Mouse (Mus musculus): Measurements from ENCODE around the gene 6330409D20Rik.

DNA sequence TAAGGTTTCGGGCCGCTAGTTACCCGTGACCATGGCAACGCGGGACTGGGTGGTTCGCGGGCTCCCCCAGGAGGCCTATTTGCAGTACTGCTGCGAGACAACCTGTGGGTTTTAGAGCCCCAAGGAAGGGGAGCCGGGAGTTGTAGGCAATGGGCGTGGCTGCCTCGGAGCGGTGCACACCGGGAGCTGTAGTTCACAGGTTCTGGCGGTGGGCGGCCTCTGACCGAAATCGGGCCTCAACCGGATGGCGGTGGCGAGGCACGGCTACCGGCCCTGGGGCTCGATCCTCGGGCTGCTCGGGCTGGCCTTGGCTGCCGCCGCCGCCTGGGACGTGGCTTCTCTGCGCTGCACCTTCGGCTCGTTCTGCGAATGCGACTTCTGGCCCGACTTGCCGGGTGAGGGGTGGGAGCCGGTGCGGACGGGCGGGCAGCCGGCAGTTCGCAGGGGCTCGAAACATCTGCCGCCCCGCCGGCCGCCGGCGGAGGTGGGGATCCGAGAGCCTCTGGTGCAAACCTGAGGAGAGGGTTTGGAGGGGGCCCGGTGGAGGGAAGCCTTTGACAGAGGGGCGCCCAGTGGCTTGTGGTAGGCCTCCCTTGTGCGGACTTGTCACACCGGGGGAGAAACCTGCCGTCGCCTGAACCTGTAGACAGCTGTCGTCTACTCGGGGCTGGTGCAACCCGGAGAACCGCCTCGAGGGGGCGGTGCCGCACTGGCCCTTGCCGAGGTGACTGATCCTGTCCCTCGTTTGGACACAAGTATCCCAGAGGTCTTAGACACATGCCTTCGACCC is 16.4 kb upstream of the 6330409D20Rik start, which contains the start of gene Tor2a:
- TF ChIP-seq MAFK (IDR thresholded peaks at IDR 0.05; ENCODE audit: insufficient read depth, low read depth, low read length) (no peak), CHD2 (IDR thresholded peaks at IDR 0.05; ENCODE audit: low read depth, low read length) (no peak), HCFC1 (IDR thresholded peaks at IDR 0.05; ENCODE audit: borderline replicate concordance, insufficient read depth, low read length) (peak; percentile 96), ZC3H11A (IDR thresholded peaks at IDR 0.05; ENCODE audit: borderline replicate concordance, low read depth, low read length) (0 out of 2 replicates have a peak, but pooled peaks have one; percentile 3), ZNF384 (IDR thresholded peaks at IDR 0.05; ENCODE audit: low read depth, low read length) (no peak)
